Mouse (Mus musculus): ENCODE measurements at regions not wholly inside any gene's neighbourhood (a gene's known extent, or its start where the extent isn't known, plus 50 kb on each side); places are given as distances from the start of the nearest gene placed in this dataset.

DNA sequence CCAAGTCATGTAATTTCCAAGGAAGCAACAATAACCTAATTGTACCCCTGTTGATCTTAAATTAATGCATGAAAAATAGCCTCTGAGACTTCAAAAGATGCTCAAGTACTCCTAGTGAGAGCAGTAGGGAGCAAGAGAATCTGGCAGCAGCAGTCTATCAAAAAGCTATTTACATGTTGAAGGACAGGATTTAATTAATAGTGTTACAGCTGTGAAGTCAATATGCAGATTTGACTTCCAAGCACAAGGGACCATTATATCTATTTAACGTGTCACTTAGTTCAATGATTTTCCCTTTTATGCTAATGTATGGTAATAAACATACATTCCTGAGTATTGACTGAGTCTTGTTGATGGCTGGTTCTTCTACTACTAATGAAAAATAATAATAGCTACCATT is 590.0 kb downstream of the Prdm13 start:
- no peaks in the 10 kb centered on the region for H3K4me1 ChIP-seq (ENCODE audit: control insufficient read depth, insufficient read depth, low read length)
- no peak overlapping the region for H3K4me3 ChIP-seq (ENCODE audit: insufficient read depth, low read length)
- no peak overlapping the region for H3K27ac ChIP-seq (ENCODE audit: insufficient read depth, low read length)
- TF ChIP-seq POLR2A (IDR thresholded peaks at IDR 0.05; ENCODE audit: low read depth, low read length): no peak
- TF ChIP-seq CTCF (IDR thresholded peaks at IDR 0.05; ENCODE audit: borderline replicate concordance, insufficient read depth, low read length): no peak

DNA sequence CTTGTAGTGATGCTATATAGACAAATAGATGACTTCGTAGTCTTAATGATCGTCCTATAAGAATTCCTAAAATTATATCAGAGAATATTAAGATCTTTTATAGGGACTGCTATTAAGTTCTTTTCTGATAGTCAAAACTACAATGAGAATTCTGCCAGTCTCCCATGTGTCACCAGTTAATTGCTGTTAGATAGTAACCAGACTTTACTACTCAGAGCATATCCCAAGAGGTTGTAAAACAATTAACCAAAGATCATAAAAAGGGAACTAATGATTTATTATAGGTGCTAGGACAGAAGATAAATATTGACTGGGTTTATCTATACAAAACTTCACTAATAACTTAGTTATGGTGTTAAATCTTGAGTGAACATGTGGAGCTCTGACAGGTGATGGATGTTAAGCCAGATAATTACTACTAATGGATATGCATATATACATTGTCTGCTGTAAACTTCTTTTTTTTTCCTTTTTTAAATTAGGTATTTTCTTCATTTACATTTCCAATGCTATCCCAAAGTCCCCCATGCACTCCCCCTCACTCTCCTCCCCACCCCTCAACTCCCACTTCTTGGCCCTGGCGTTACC is 615.5 kb downstream of the Prdm13 start:
- H3K4me1 ChIP-seq (ENCODE audit: control insufficient read depth, insufficient read depth, low read length): no peaks in the 10 kb centered on the region
- no peak overlapping the region for H3K27ac ChIP-seq (ENCODE audit: insufficient read depth, low read length)
- no peak for TF ChIP-seq POLR2A (IDR thresholded peaks at IDR 0.05; ENCODE audit: low read depth, low read length)
- no peak for TF ChIP-seq CTCF (IDR thresholded peaks at IDR 0.05; ENCODE audit: borderline replicate concordance, insufficient read depth, low read length)
- H3K4me3 ChIP-seq (ENCODE audit: insufficient read depth, low read length): no peak overlapping the region
